18 mouse cellular contexts compared by ENCODE assay signal in the genomic region with DNA sequence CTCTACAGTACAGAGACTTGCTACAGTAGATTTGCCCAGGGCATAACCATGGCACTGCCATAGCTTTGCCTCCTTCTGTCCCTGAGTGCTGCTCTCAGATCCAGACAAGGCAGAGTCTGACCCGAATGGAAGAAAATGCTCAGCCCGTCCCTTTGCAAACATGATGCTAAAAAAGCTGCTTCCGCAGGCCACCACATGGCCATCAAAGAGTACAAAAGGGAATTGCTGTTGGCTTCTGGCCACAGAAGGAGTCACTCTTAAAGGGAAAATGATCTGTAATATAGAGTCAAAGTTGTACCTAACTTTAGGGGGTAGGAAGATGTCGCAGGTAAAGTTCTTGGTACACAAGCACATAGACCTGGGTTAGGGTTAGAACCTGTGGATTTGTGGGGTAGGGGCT.
DNase-seq lines count a peak whose midpoint lies in the region; ATAC-seq and TF ChIP-seq lines count a peak whose summit lies in the region.
"Had no signal": no experiment of that assay in that cellular context is flagged by ENCODE, and none has a peak within 500 bp of the region (broad histone marks: within the 10 kb centered on the region; RNA-seq: fewer than 3 reads in every experiment).

No protein-coding gene starts in this region.

- peak; percentile 23 for DNase-seq in adrenal gland, postnatal 14 days
- no peak for DNase-seq in adrenal gland, postnatal 25 days
- peak; percentile 33 for DNase-seq in hindbrain, postnatal 0 days (ENCODE audit: low spot score)
- no peak for DNase-seq in hindbrain, embryonic 14.5 days (ENCODE audit: low spot score)
- peak; percentile 6 for DNase-seq in liver, adult 2 months (ENCODE audit: extremely low read depth, low read depth, low spot score)
- no peak for DNase-seq in liver, postnatal 0 days
- DNase-seq in heart, postnatal 10 days: peak; percentile 65 to 75
- no peak for DNase-seq in thymus, postnatal 0 days (ENCODE audit: low spot score)
- DNase-seq: cerebellum, adult 8-10 months; right cerebral cortex, adult 18-20 months; thymus, postnatal 14 days had no signal

- no peak overlapping the region for H3K27ac ChIP-seq in hindbrain, postnatal 0 days
- no peak overlapping the region for H3K27ac ChIP-seq in hindbrain, embryonic 14.5 days
- no peak overlapping the region for H3K27ac ChIP-seq in liver, adult 2 months (replicated peaks; ENCODE audit: insufficient read depth, low read depth, low read length)
- H3K27ac ChIP-seq in liver, postnatal 0 days (ENCODE audit: low read depth): no peak overlapping the region
- H3K27ac ChIP-seq: embryonic facial prominence, embryonic 12.5 days; forebrain, embryonic 13.5 days; midbrain, embryonic 13.5 days; neural tube, embryonic 12.5 days had no signal

- no peak for ATAC-seq in hindbrain, postnatal 0 days
- no peak for ATAC-seq in hindbrain, embryonic 14.5 days (ENCODE audit: low FRiP score)
- no peak for ATAC-seq in liver, postnatal 0 days
- ATAC-seq: CD4-positive, CD25-positive, alpha-beta regulatory T cell, adult 4 months; forebrain, embryonic 13.5 days; inflammation-experienced regulatory T-cells, adult 6 months; midbrain, embryonic 13.5 days had no signal

- no peaks in the 10 kb centered on the region for H3K27me3 ChIP-seq in hindbrain, postnatal 0 days (ENCODE audit: insufficient read depth, low read length)
- no peaks in the 10 kb centered on the region for H3K27me3 ChIP-seq in hindbrain, embryonic 14.5 days (ENCODE audit: control insufficient read depth, insufficient read depth, low read length)
- peaks cover 3% of the 10 kb centered on the region; the same call in 1 of the 2 replicates for H3K27me3 ChIP-seq in liver, adult 2 months (ENCODE audit: control insufficient read depth, insufficient read depth, low read length)
- H3K27me3 ChIP-seq in liver, postnatal 0 days (ENCODE audit: insufficient read depth, low read length): no peaks in the 10 kb centered on the region
- H3K27me3 ChIP-seq: embryonic facial prominence, embryonic 12.5 days; forebrain, embryonic 13.5 days; midbrain, embryonic 13.5 days; neural tube, embryonic 12.5 days had no signal

- H3K36me3 ChIP-seq in hindbrain, postnatal 0 days (ENCODE audit: insufficient read depth, low read length): no peaks in the 10 kb centered on the region
- no peaks in the 10 kb centered on the region for H3K36me3 ChIP-seq in hindbrain, embryonic 14.5 days (replicated peaks; ENCODE audit: control insufficient read depth, insufficient read depth)
- H3K36me3 ChIP-seq in liver, adult 2 months (ENCODE audit: control insufficient read depth, insufficient read depth, low read length): no peaks in the 10 kb centered on the region
- H3K36me3 ChIP-seq in liver, postnatal 0 days (replicated peaks; ENCODE audit: insufficient read depth, low read length): no peaks in the 10 kb centered on the region
- H3K36me3 ChIP-seq: embryonic facial prominence, embryonic 12.5 days; midbrain, embryonic 13.5 days; neural tube, embryonic 12.5 days had no signal

- no peaks in the 10 kb centered on the region for H3K9me3 ChIP-seq in hindbrain, postnatal 0 days (ENCODE audit: low read length)
- peaks cover 6% of the 10 kb centered on the region; the same call in 1 of the 2 replicates for H3K9me3 ChIP-seq in hindbrain, embryonic 14.5 days (ENCODE audit: control insufficient read depth, low read length)
- no peaks in the 10 kb centered on the region for H3K9me3 ChIP-seq in liver, postnatal 0 days (ENCODE audit: low read length)
- H3K9me3 ChIP-seq: embryonic facial prominence, embryonic 12.5 days; forebrain, embryonic 13.5 days; midbrain, embryonic 13.5 days; neural tube, embryonic 12.5 days had no signal

- no peak overlapping the region for H3K4me2 ChIP-seq in hindbrain, postnatal 0 days (ENCODE audit: low read depth, low read length)
- no peak overlapping the region for H3K4me2 ChIP-seq in hindbrain, embryonic 14.5 days (replicated peaks)
- no peak overlapping the region for H3K4me2 ChIP-seq in liver, postnatal 0 days (ENCODE audit: low read depth, low read length)
- H3K4me2 ChIP-seq: embryonic facial prominence, embryonic 12.5 days; forebrain, embryonic 13.5 days; midbrain, embryonic 13.5 days; neural tube, embryonic 12.5 days had no signal

- WGBS in hindbrain, postnatal 0 days: 59% methylated on average over 4 of the region's 4 CpGs
- WGBS in hindbrain, embryonic 14.5 days: 77% methylated on average over 4 of the region's 4 CpGs
- WGBS in liver, adult 2 months: 89% methylated on average over 4 of the region's 4 CpGs
- WGBS in liver, postnatal 0 days (ENCODE audit: insufficient replicate concordance): 86% methylated on average over 4 of the region's 4 CpGs

- no peak overlapping the region for H3K4me3 ChIP-seq in hindbrain, postnatal 0 days (ENCODE audit: low read length)
- H3K4me3 ChIP-seq in hindbrain, embryonic 14.5 days (replicated peaks; ENCODE audit: low read length): no peak overlapping the region
- no peak overlapping the region for H3K4me3 ChIP-seq in liver, adult 2 months (ENCODE audit: insufficient read depth, low read depth, low read length)
- H3K4me3 ChIP-seq in liver, postnatal 0 days (ENCODE audit: low read depth, low read length): no peak overlapping the region
- H3K4me3 ChIP-seq: embryonic facial prominence, embryonic 12.5 days; erythroblast, embryonic 14.5 days; forebrain, embryonic 13.5 days; midbrain, embryonic 13.5 days; neural tube, embryonic 12.5 days had no signal

- TF ChIP-seq POLR2A in liver, adult 2 months (IDR thresholded peaks at IDR 0.05; ENCODE audit: extremely low read depth, insufficient read depth, low read length): no peak

- no peaks in the 10 kb centered on the region for H3K79me2 ChIP-seq in liver, adult 2 months (ENCODE audit: control insufficient read depth, insufficient read depth, low read length)

- H3K9ac ChIP-seq in hindbrain, postnatal 0 days (replicated peaks; ENCODE audit: low read length): no peak overlapping the region
- H3K9ac ChIP-seq in hindbrain, embryonic 14.5 days: no peak overlapping the region
- H3K9ac ChIP-seq in liver, adult 2 months (ENCODE audit: low read depth, low read length): no peak overlapping the region
- H3K9ac ChIP-seq in liver, postnatal 0 days (replicated peaks): no peak overlapping the region
- H3K9ac ChIP-seq: embryonic facial prominence, embryonic 12.5 days; forebrain, embryonic 13.5 days; midbrain, embryonic 13.5 days; neural tube, embryonic 12.5 days had no signal

- TF ChIP-seq EP300 in liver, postnatal 0 days (IDR thresholded peaks at IDR 0.05; ENCODE audit: low read depth): no peak

- TF ChIP-seq CTCF in hindbrain, postnatal 0 days (IDR thresholded peaks at IDR 0.05; ENCODE audit: low read depth): no peak
- TF ChIP-seq CTCF in liver, adult 2 months (IDR thresholded peaks at IDR 0.05; ENCODE audit: low read depth, low read length): no peak
- no peak for TF ChIP-seq CTCF in liver, postnatal 0 days (IDR thresholded peaks at IDR 0.05; ENCODE audit: low read depth)

- H3K4me1 ChIP-seq in hindbrain, postnatal 0 days (ENCODE audit: insufficient read depth, low read length): no peaks in the 10 kb centered on the region
- H3K4me1 ChIP-seq in hindbrain, embryonic 14.5 days (replicated peaks; ENCODE audit: control insufficient read depth, insufficient read depth, low read length): no peaks in the 10 kb centered on the region
- H3K4me1 ChIP-seq in liver, adult 2 months (ENCODE audit: control insufficient read depth, insufficient read depth, low read length): no peaks in the 10 kb centered on the region
- no peaks in the 10 kb centered on the region for H3K4me1 ChIP-seq in liver, postnatal 0 days (ENCODE audit: insufficient read depth)
- H3K4me1 ChIP-seq: forebrain, embryonic 13.5 days; midbrain, embryonic 13.5 days; neural tube, embryonic 12.5 days had no signal

- intact Hi-C loops in heart, postnatal 10 days (cut with DNase I): no loop called here

Comparison
In these comparisons a context has a peak if more than half of its experiments do, and no peak if none do; other contexts are left out.
1. DNase-seq: peak in adrenal gland, postnatal 14 days (single experiment), hindbrain, postnatal 0 days (single experiment), liver, adult 2 months (single experiment) and heart, postnatal 10 days (2 of 2); none in adrenal gland, postnatal 25 days (single experiment), hindbrain, embryonic 14.5 days (single experiment), liver, postnatal 0 days (single experiment) and thymus, postnatal 0 days (single experiment).